19 mouse cellular contexts compared by ENCODE assay signal in the genomic region with DNA sequence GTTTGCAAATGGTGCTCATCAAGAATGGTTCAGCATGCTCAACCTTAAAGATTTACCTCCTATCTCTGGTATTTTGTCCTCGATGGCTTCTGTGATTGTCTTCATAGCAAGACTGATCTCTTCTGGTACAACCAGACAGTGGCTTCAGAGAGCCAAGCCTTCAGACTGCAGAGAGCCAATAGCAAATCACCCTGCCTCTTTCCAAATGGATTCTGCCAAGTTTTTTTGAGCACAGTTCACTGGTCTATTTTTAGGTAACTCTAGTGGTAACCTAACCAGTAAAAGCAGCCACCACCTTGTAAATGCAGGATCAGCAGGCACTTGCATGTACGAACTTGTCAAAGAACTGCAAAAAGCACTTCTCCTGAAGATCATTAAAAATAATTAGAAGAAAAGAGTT. TPM values are rescaled to one million over a fixed set of nuclear protein-coding genes. Genes with fewer than 3 reads are reported as not detected.
A peak's percentile ranks its signal among the peaks of the same experiment; 100 is the strongest.
DNase-seq lines count a peak whose midpoint lies in the region; ATAC-seq and TF ChIP-seq lines count a peak whose summit lies in the region.
"Had no signal": no experiment of that assay in that cellular context is flagged by ENCODE, and none has a peak within 500 bp of the region (broad histone marks: within the 10 kb centered on the region; RNA-seq: fewer than 3 reads in every experiment).

No protein-coding gene starts in this region.

- H3K36me3 ChIP-seq in heart, embryonic 14.5 days (ENCODE audit: control insufficient read depth, insufficient read depth, low read length), result 0 out of 2 replicates have a peak, but pooled peaks cover 12% of the 10 kb centered on the region
- no peaks in the 10 kb centered on the region; the same call in 1 of the 2 replicates for H3K36me3 ChIP-seq in limb, embryonic 15.5 days
- H3K36me3 ChIP-seq: forebrain, embryonic 15.5 days had no signal

- ATAC-seq in heart, embryonic 14.5 days (ENCODE audit: insufficient number of reproducible peaks, insufficient read depth, low FRiP score, low read depth), result 0 out of 2 replicates have a peak, but pooled peaks have one; percentile 23
- ATAC-seq in limb, embryonic 15.5 days (ENCODE audit: insufficient number of reproducible peaks, low FRiP score, low TSS enrichment, low read depth), result no peak
- ATAC-seq: forebrain, embryonic 15.5 days; lung, postnatal 0 days had no signal

- H3K27me3 ChIP-seq in heart, embryonic 14.5 days (ENCODE audit: control insufficient read depth, insufficient read depth, low read length), result no peaks in the 10 kb centered on the region
- no peaks in the 10 kb centered on the region for H3K27me3 ChIP-seq in limb, embryonic 15.5 days
- H3K27me3 ChIP-seq: forebrain, embryonic 15.5 days; hindbrain, embryonic 15.5 days had no signal

- H3K9ac ChIP-seq in heart, embryonic 14.5 days (ENCODE audit: low read length), result no peak overlapping the region
- H3K9ac ChIP-seq in limb, embryonic 15.5 days, result no peak overlapping the region
- H3K9ac ChIP-seq: forebrain, embryonic 15.5 days; hindbrain, embryonic 15.5 days; liver, embryonic 14.5 days had no signal

- no peak for TF ChIP-seq CTCF in layer of hippocampus, adult 2 months (conservative IDR thresholded peaks at IDR 0.05)

- H3K27ac ChIP-seq in layer of hippocampus, adult 2 months, result peak overlapping the region; percentile 77
- H3K27ac ChIP-seq in heart, embryonic 14.5 days (replicated peaks in 1 of 2; ENCODE audit: control insufficient read depth in 1 of 2, insufficient read depth in 1 of 2, low read depth in 2 of 2, low read length in 2 of 2), result peak overlapping the region; percentile 80 to 84
- peak overlapping the region; percentile 50; the same call in 1 of the 2 replicates for H3K27ac ChIP-seq in limb, embryonic 15.5 days
- H3K27ac ChIP-seq: forebrain, embryonic 15.5 days; hindbrain, embryonic 15.5 days; liver, embryonic 14.5 days had no signal

- no peak overlapping the region for H3K4me3 ChIP-seq in layer of hippocampus, adult 2 months
- H3K4me3 ChIP-seq in heart, embryonic 14.5 days (ENCODE audit: control insufficient read depth in 1 of 2, insufficient read depth in 1 of 2, low read depth in 1 of 2, low read length in 2 of 2), result no peak overlapping the region
- no peak overlapping the region for H3K4me3 ChIP-seq in limb, embryonic 15.5 days
- H3K4me3 ChIP-seq: erythroblast, embryonic 14.5 days; forebrain, embryonic 15.5 days; hindbrain, embryonic 15.5 days; myocyte had no signal

- peaks cover 10 to 29% of the 10 kb centered on the region in 2 experiments for H3K4me1 ChIP-seq in heart, embryonic 14.5 days (ENCODE audit: control insufficient read depth in 2 of 2, insufficient read depth in 2 of 2, low read length in 2 of 2)
- H3K4me1 ChIP-seq in limb, embryonic 15.5 days, result peaks cover 16% of the 10 kb centered on the region
- H3K4me1 ChIP-seq: forebrain, embryonic 15.5 days; hindbrain, embryonic 15.5 days had no signal

- H3K9me3 ChIP-seq in heart, embryonic 14.5 days (ENCODE audit: control insufficient read depth, low read length), result no peaks in the 10 kb centered on the region
- H3K9me3 ChIP-seq in limb, embryonic 15.5 days, result no peaks in the 10 kb centered on the region
- H3K9me3 ChIP-seq: forebrain, embryonic 15.5 days; hindbrain, embryonic 15.5 days had no signal

- DNase-seq in gastrocnemius, postnatal 25 days, result peak; percentile 32
- no peak for DNase-seq in gastrocnemius, adult 8-10 months (ENCODE audit: low spot score in 2 of 2)
- DNase-seq in layer of hippocampus, adult 2 months (ENCODE audit: low spot score in 2 of 2), result no peak
- no peak for DNase-seq in layer of hippocampus, postnatal 25 days (ENCODE audit: extremely low spot score in 1 of 2, low spot score in 1 of 2)
- no peak for DNase-seq in embryo, embryonic 10 days (ENCODE audit: low spot score)
- DNase-seq: cerebellum, adult 18-20 months; kidney, adult 18-20 months; kidney, postnatal 36 days; layer of hippocampus, postnatal 36 days; midbrain, embryonic 14.5 days; thymus, postnatal 25 days had no signal

- WGBS in heart, embryonic 14.5 days, result 29% methylated on average over 2 of the region's 2 CpGs
- WGBS in limb, embryonic 15.5 days, result 57% methylated on average over 2 of the region's 2 CpGs

- H3K4me2 ChIP-seq in heart, embryonic 14.5 days (ENCODE audit: low read length), result no peak overlapping the region
- no peak overlapping the region for H3K4me2 ChIP-seq in limb, embryonic 15.5 days
- H3K4me2 ChIP-seq: forebrain, embryonic 15.5 days; hindbrain, embryonic 15.5 days had no signal

RNA-seq across cellular contexts. Expression of a gene that starts 25.4 kb away (rescaled TPM):
- total RNA-seq in gastrocnemius, postnatal 25 days (2021), result 10 to 100 TPM; 18.9 to 19.3 TPM
- 10 to 100 TPM; 12.9 to 17.2 (median 16.0) TPM for total RNA-seq in gastrocnemius, adult 8-10 months (2022)
- total RNA-seq in layer of hippocampus, adult 2 months (2021), result 10 to 100 TPM; 63.9 to 67.7 TPM
- total RNA-seq in layer of hippocampus, postnatal 25 days (2021), result 10 to 100 TPM; 49.4 to 56.4 TPM
- polyA plus RNA-seq in heart, embryonic 14.5 days (2014; fragmentation: Nextera tagmentation; extraction: Ambion mirVana), result 16.8 and 18.7 TPM in 2 replicates
- polyA plus RNA-seq in limb, embryonic 15.5 days (2015; fragmentation: Nextera tagmentation; extraction: Ambion mirVana), result 38.1 and 39.8 TPM in 2 replicates
